Mouse (Mus musculus): ENCODE measurements around the gene Nup210l.

Gene Nup210l

GRCm38 (mm10) chr3:90179566-90179965 lies 75.6 kb downstream of the Nup210l start:
- no peak for DNase-seq

- DNase-seq: no peak
These were observed 79.6 kb downstream of the Nup210l start for GRCm38 (mm10) chr3:90183581-90183980.

GRCm38 (mm10) chr3:90190859-90191510 lies 87.1 kb downstream of the Nup210l start:
- DNase-seq: no peak

- no peak for DNase-seq
These were observed 90.8 kb downstream of the Nup210l start for GRCm38 (mm10) chr3:90194759-90195158.

GRCm38 (mm10) chr3:90195644-90196043 lies 91.7 kb downstream of the Nup210l start:
- no peak for DNase-seq

- DNase-seq: no peak
These were observed 93.6 kb downstream of the Nup210l start for GRCm38 (mm10) chr3:90197548-90197947.

- DNase-seq: no peak
These were observed 99.0 kb downstream of the Nup210l start for GRCm38 (mm10) chr3:90202884-90203283.

GRCm38 (mm10) chr3:90203619-90204018 lies 99.7 kb downstream of the Nup210l start:
- no peak for DNase-seq

GRCm38 (mm10) chr3:90204582-90204981 lies 100.7 kb downstream of the Nup210l start:
- no peak for DNase-seq

GRCm38 (mm10) chr3:90208662-90209061 lies 104.7 kb downstream of the Nup210l start:
- no peak for DNase-seq

- DNase-seq: no peak
These were observed 106.1 kb downstream of the Nup210l start for GRCm38 (mm10) chr3:90209908-90210566.

GRCm38 (mm10) chr3:90211475-90212398 lies 107.8 kb downstream of the Nup210l start:
- no peak for DNase-seq

GRCm38 (mm10) chr3:90212723-90213122 lies 108.8 kb downstream of the Nup210l start:
- DNase-seq: no peak

- peak; percentile 88 for DNase-seq
These were observed 109.5 kb downstream of the Nup210l start, which contains the start of the genes Rps27 and Rab13 for GRCm38 (mm10) chr3:90213377-90213866. Gene Rps27 (minus strand): TSS chr3:90213651. Gene Rab13 (plus strand): TSS chr3:90213695.

- DNase-seq: peak; percentile 26
These were observed 110.2 kb downstream of the Nup210l start for GRCm38 (mm10) chr3:90213956-90214684.

- DNase-seq: peak; percentile 28
These were observed 112.0 kb downstream of the Nup210l start for GRCm38 (mm10) chr3:90215825-90216380.

GRCm38 (mm10) chr3:90220088-90220487 lies 116.2 kb downstream of the Nup210l start:
- peak; percentile 54 for DNase-seq

- peak; percentile 26 for DNase-seq
These were observed 116.6 kb downstream of the Nup210l start for GRCm38 (mm10) chr3:90220531-90220951.

GRCm38 (mm10) chr3:90221123-90221522 lies 117.2 kb downstream of the Nup210l start:
- DNase-seq: no peak

- DNase-seq: no peak
These were observed 118.5 kb downstream of the Nup210l start for GRCm38 (mm10) chr3:90222455-90222854.

GRCm38 (mm10) chr3:90222941-90223340 lies 119.0 kb downstream of the Nup210l start:
- no peak for DNase-seq

GRCm38 (mm10) chr3:90224331-90224730 lies 120.4 kb downstream of the Nup210l start:
- no peak for DNase-seq
